Mouse (Mus musculus): ENCODE data around the gene Adi1.

DNA sequence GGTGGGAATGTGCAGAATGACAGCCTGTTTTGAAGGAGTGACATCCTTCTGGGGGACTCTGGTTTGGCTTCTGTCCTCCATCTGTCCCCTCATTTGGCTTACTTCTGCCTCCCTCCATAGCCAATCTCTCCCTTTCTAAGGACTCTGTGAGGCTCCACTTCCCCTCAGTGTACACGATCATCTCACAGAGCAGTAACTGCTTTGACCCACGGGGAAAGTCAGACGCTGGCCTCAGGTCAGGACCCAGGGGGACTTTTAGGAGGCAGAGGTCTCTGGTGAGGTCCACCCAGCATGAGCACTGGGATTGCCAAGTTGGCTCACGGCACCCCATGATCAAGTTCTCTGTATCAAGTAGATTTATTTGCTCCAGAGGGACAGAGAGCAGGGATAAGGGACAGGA lies 33.1 kb downstream of the Adi1 start:
- TF ChIP-seq CTCF (IDR thresholded peaks at IDR 0.05; ENCODE audit: low read depth, low read length) (no peak), POLR2AphosphoS5 (IDR thresholded peaks at IDR 0.05; ENCODE audit: insufficient replicate concordance, low read depth, low read length) (no peak), GATA1 (IDR thresholded peaks at IDR 0.05; ENCODE audit: borderline replicate concordance, low read length) (no peak), TAL1 (conservative IDR thresholded peaks at IDR 0.05; ENCODE audit: low read depth, low read length) (no peak)
